Mouse (Mus musculus) heart, postnatal 10 days (tissue): Measurements from ENCODE around the gene Apoc3. TPM values are rescaled to one million over a fixed set of nuclear protein-coding genes. Genes with fewer than 3 reads are reported as not detected.

Experiments
- DNase-seq, 2 experiments: peaks; one replicate each; pipeline ENCODE4 v3.0.0; 2021
- intact Hi-C: fragments of 180-260 bp; cut with DNase I; formaldehyde crosslinking; loops from one replicate; pipeline ENCODE4 v1.15.1; 2025
- total RNA-seq, 2 experiments: library from RNA; stranded (reverse); gene quantifications; 2 replicates each; pipeline ENCODE4 v1.2.3; 2021

Gene Apoc3
- total RNA-seq, 2 experiments from 2014 or later: not detected

GRCm38 (mm10) chr9:46198461-46198860, 37.0 kb downstream of the Apoc3 start:
- intact Hi-C loops: no loop called here
- DNase-seq: peak; percentile 72 to 73

GRCm38 (mm10) chr9:46196699-46197169, 38.7 kb downstream of the Apoc3 start:
- DNase-seq: peak; percentile 72 to 81
- intact Hi-C loops: no loop called here

- intact Hi-C loops: no loop called here
- DNase-seq: no peak
Measured at GRCm38 (mm10) chr9:46194809-46195208, 40.6 kb downstream of the Apoc3 start.

GRCm38 (mm10) chr9:46192642-46193041, 42.8 kb downstream of the Apoc3 start:
- intact Hi-C loops: no loop called here
- DNase-seq: no peak

- intact Hi-C loops: loop anchor here (1.0 kb wide), 1 partner anchor 188 kb away; no protein-coding TSS in a partner anchor
- peak in 1 of 2 experiments; percentile 65 for DNase-seq
Measured at GRCm38 (mm10) chr9:46191644-46192043, 43.8 kb downstream of the Apoc3 start.

- intact Hi-C loops: loop anchor here (1.0 kb wide), 1 partner anchor 188 kb away; no protein-coding TSS in a partner anchor
- DNase-seq: peak in 1 of 2 experiments; percentile 56
Measured at GRCm38 (mm10) chr9:46191234-46191633, 44.2 kb downstream of the Apoc3 start.

GRCm38 (mm10) chr9:46189381-46189780, 46.1 kb downstream of the Apoc3 start:
- intact Hi-C loops: no loop called here
- DNase-seq: no peak

GRCm38 (mm10) chr9:46188956-46189355, 46.5 kb downstream of the Apoc3 start:
- intact Hi-C loops: no loop called here
- DNase-seq: no peak

- intact Hi-C loops: no loop called here
- DNase-seq: no peak
Measured at GRCm38 (mm10) chr9:46188370-46188769, 47.1 kb downstream of the Apoc3 start.

GRCm38 (mm10) chr9:46186387-46186786, 49.0 kb downstream of the Apoc3 start:
- intact Hi-C loops: loop anchor here (2.0 kb wide), 1 partner anchor 60 kb away; no protein-coding TSS in a partner anchor

GRCm38 (mm10) chr9:46185191-46185590, 50.2 kb downstream of the Apoc3 start:
- peak; percentile 52 to 66 for DNase-seq
- intact Hi-C loops: loop anchor here (2.0 kb wide), 1 partner anchor 62 kb away; no protein-coding TSS in a partner anchor

More at GRCm38 (mm10) chr9:46186387-46186786, 49.0 kb downstream of the Apoc3 start:
- DNase-seq: no peak

- intact Hi-C loops: loop anchor here (2.0 kb wide), 1 partner anchor 62 kb away; no protein-coding TSS in a partner anchor
- no peak for DNase-seq
Measured at GRCm38 (mm10) chr9:46184542-46184941, 50.9 kb downstream of the Apoc3 start.

Other genes starting within 250 kb of the Apoc3 start
- 10 to 100 TPM; 85.1 to 87.3 TPM for gene Pafah1b2, start 222.9 kb downstream of the Apoc3 start, total RNA-seq
- gene Sik3, start 222.8 kb downstream of the Apoc3 start, total RNA-seq: 10 to 100 TPM; 61.8 to 72.7 TPM
- under 1 TPM; 0.26 to 0.50 TPM for gene Apoa1, start 7.1 kb downstream of the Apoc3 start, total RNA-seq
- not detected for gene Apoa4, start 5.1 kb upstream of the Apoc3 start, total RNA-seq
- gene Apoa5, start 33.0 kb upstream of the Apoc3 start, total RNA-seq: not detected
- 10 to 100 TPM; 22.1 to 22.8 TPM for gene Zpr1, start 37.4 kb upstream of the Apoc3 start, total RNA-seq
- gene Bud13, start 47.4 kb upstream of the Apoc3 start, total RNA-seq: 10 to 100 TPM in 1 of 2 experiments, 1 to 10 TPM in 1; 8.0 to 11.6 TPM
- not detected for gene 4931429L15Rik, start 84.3 kb upstream of the Apoc3 start, total RNA-seq